Mouse (Mus musculus) neural tube, embryonic 12.5 days (tissue): Measurements from ENCODE around the gene Pip5k1b. TPM values are rescaled to one million over a fixed set of nuclear protein-coding genes. Genes with fewer than 3 reads are reported as not detected.
"Not testable (repeated sequence)": the region's sequence is repeated elsewhere in the genome, so short reads cannot be mapped to it uniquely, and the experiment has no call there.

Experiments
- ATAC-seq: fragments of 200-750 bp; cut with Nextera tagmentation; 2 replicates; pipeline ENCODE4 v1.8.0; 2017; ENCODE audit warnings: low read depth, mild to moderate bottlenecking, moderate TSS enrichment, moderate library complexity; ENCODE audit not compliant: low FRiP score
- H3K27ac ChIP-seq: fragments of 300-500 bp; sonication (generic); 2 replicates; pipeline ENCODE4 v1.5.1; 2016
- H3K27me3 ChIP-seq: fragments of 300-500 bp; sonication (generic); replicated peaks from 2 replicates; pipeline ENCODE4 v1.6.1; 2016; ENCODE audit warnings: mild to moderate bottlenecking
- H3K36me3 ChIP-seq: fragments of 300-500 bp; sonication (generic); 2 replicates; pipeline ENCODE4 v1.6.1; 2016; ENCODE audit warnings: mild to moderate bottlenecking
- H3K4me1 ChIP-seq: fragments of 300-500 bp; sonication (generic); 2 replicates; pipeline ENCODE4 v1.6.1; 2016
- H3K4me2 ChIP-seq: fragments of 300-500 bp; sonication (generic); replicated peaks from 2 replicates; pipeline ENCODE4 v1.6.1; 2016; ENCODE audit warnings: mild to moderate bottlenecking
- H3K4me3 ChIP-seq: fragments of 300-500 bp; sonication (generic); 2 replicates; pipeline ENCODE4 v1.5.1; 2016
- H3K9ac ChIP-seq: fragments of 300-500 bp; sonication (generic); 2 replicates; pipeline ENCODE4 v1.6.1; 2016; ENCODE audit warnings: mild to moderate bottlenecking
- H3K9me3 ChIP-seq: fragments of 300-500 bp; sonication (generic); 2 replicates; pipeline ENCODE4 v1.6.1; 2016; ENCODE audit warnings: mild to moderate bottlenecking
- WGBS: fragments of 180-500 bp; shearing (Covaris S2); methylation state at CpG from one replicate; pipeline ENCODE4 v1.1.7; 2016; 5-methylcytosine and 5-hydroxymethylcytosine counted together
- polyA plus RNA-seq: library from polyadenylated mRNA; unstranded; fragments of >200 nt; fragmentation: Nextera tagmentation; extraction: Ambion mirVana; gene quantifications from 2 replicates; pipeline ENCODE4 v1.2.1, GENCODE M21; 2016

Pip5k1b gene
- polyA plus RNA-seq, 1 experiment from 2014 or later: 1.7 TPM

DNA sequence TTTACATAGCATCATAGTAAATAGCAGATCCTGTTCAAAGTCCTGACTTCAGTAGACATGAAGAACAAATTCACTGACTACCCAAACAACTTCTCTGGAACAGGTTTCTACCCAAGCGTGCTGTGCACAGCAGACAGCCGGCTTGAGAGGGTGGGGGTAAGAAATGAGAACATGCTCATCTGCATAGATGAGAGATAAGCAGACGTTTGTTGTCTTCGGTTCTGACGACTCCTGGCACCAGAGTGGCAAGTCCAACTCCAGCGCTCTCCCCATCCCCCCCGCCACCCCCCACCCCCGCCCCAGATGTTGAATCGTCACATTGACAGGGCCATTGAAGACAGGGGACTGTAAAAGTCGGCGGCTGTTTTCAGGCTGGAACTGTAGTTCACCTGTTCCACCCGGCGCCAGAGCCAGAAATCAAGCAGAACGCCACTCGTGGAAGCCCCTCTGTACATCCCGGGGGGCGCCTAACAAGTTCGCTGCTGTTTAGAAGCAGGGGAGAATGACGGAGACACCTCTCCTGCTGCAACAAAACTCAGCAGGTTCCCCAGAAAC is 684 bp downstream of the Pip5k1b start:
- Histone ChIP-seq H3K4me3 (peak overlapping the region; percentile 81), H3K9ac (peak overlapping the region; percentile 72), H3K27me3 (peaks cover 13% of the 10 kb centered on the region; the same call in 1 of the 2 replicates), H3K36me3 (no peaks in the 10 kb centered on the region), H3K4me1 (peaks cover 25% of the 10 kb centered on the region), H3K27ac (no peak overlapping the region), H3K9me3 (no peaks in the 10 kb centered on the region), H3K4me2 (peak overlapping the region; percentile 97)
- no peak for ATAC-seq
- under 1% methylated on average over 19 of the region's 19 CpGs for WGBS

DNA sequence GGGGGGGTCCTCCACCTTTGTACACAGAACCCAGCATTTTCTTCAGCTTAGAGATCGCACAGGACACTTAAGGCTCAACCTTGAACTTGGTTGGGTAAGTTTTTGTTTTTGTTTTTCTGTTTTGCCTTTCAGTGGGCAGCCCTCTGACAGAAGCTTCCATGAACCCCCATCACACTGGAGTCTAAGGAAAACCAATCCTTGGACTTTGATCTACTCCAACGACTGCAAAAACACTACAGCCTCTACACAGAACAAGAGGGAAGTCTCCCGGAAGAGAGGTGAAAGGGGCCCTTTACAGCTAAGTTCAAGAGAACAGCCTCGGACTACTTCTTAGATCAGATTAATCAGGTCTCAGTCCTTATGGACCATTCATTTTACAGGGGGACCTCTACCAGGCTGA is 1.2 kb downstream of the Pip5k1b start:
- no peaks in the 10 kb centered on the region for H3K36me3 ChIP-seq
- no peak overlapping the region for H3K9ac ChIP-seq
- WGBS: 19% methylated on average over 4 of the region's 4 CpGs

DNA sequence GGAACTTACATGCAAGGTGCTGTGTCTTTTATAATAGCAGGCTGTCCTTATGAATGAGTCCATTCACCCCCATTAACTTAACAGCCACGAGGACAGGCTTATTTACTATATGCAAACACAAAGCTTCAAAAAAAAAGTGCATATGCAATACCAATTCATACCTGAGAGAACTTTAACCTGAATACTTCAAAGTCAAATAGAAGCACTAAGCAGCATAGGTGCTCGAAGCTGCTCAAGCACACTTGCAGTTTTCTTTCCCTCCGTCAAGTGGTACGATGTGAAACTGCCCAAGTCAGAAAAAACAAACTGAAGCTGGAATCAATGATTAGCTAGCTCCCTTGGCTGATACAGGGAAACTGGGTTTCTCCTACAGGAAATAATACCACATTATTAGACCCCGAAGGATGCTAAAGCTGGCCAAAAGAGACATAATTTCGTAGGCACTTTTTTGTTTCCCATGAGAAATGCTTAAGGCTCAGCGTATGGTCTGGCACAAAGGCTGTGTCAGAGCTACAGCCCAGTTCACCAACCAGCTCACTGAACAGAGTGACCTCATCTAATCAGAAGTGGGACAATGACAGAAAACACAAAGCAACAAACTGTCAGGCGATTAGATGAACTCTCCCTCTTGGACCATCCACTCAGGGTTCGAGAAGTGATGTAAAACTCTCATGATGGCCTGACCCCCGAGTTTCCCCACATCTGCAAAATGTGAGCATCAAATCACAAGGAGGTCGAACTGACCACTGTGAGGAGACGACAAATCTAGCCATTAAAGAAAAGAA is 2.2 kb downstream of the Pip5k1b start:
- no peak overlapping the region for H3K27ac ChIP-seq
- H3K4me3 ChIP-seq: no peak overlapping the region
- no peaks in the 10 kb centered on the region for H3K36me3 ChIP-seq
- peak overlapping the region; percentile 97; the same call in 1 of the 2 replicates for H3K4me2 ChIP-seq
- H3K27me3 ChIP-seq: peaks cover 13% of the 10 kb centered on the region; the same call in 1 of the 2 replicates
- ATAC-seq: no peak
- 52% methylated on average over 12 of the region's 12 CpGs for WGBS
- no peaks in the 10 kb centered on the region for H3K9me3 ChIP-seq
- peaks cover 25% of the 10 kb centered on the region for H3K4me1 ChIP-seq
- no peak overlapping the region for H3K9ac ChIP-seq

More for the DNA sequence above, 1.2 kb downstream of the Pip5k1b start:
- Histone ChIP-seq H3K4me2 (peak overlapping the region; percentile 97), H3K27me3 (peaks cover 13% of the 10 kb centered on the region; the same call in 1 of the 2 replicates), H3K9me3 (no peaks in the 10 kb centered on the region), H3K4me3 (no peak overlapping the region), H3K27ac (no peak overlapping the region), H3K4me1 (peaks cover 25% of the 10 kb centered on the region)
- no peak for ATAC-seq

DNA sequence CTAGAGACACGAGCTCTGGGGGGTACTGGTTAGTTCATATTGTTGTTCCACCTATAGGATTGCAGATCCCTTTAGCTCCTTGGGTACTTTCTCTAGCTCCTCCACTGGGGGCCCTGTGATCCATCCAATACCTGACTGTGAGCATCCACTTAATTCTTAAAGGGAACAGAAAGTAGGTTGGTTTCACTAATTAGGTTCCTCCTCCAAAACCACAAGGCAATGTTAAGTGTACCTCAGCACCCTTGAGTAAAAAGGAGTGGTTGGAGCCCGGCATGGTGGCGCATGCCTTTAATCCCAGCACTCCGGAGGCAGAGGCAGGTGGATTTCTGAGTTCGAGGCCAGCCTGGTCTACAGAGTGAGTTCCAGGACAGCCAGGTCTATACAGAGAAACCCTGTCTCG is 3.0 kb downstream of the Pip5k1b start:
- ATAC-seq, H3K27ac ChIP-seq, H3K4me2 ChIP-seq, H3K9me3 ChIP-seq, H3K9ac ChIP-seq, H3K36me3 ChIP-seq, H3K4me3 ChIP-seq: not testable (repeated sequence)
- 91% methylated on average over 6 of the region's 6 CpGs for WGBS
- Histone ChIP-seq H3K27me3 (peaks cover 13% of the 10 kb centered on the region; the same call in 1 of the 2 replicates), H3K4me1 (peaks cover 24% of the 10 kb centered on the region)

DNA sequence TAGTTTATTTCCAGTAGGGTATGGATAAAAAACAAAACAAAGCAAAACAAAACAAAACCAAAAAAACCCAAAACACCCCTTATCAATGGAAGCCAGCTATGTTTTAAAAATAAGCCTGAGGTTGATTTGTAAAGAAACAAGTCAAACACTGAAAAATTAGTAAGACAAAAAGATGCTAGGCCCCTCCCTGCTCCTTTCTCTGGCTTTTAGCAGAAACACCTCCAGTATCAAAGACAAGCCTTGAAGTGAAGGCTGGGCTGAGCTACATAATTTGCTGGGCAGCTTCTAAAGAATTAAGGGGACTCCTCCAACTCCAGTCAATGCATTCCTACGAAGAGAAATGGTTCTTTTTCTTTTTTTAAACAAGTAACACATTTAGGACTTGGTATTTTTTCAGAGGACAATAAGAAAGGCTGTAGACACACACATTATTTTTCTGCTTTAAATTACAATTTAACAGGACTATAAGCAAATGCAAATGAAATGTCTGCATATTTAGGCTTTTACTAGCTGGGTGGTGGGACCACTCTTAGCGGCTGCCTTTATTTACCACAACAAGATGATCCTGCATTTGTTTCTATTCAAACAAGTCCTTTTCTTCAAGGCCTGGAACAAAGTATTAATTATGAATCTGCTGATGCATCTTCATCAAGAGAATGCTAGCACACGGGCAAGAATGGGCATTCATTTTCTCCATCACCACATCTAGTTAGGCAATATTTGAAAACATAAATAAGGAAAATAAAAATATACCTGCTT is 4.3 kb downstream of the Pip5k1b start:
- Histone ChIP-seq H3K36me3 (no peaks in the 10 kb centered on the region; the same call in 1 of the 2 replicates), H3K27ac (no peak overlapping the region), H3K9me3 (peaks cover 11% of the 10 kb centered on the region), H3K9ac (no peak overlapping the region), H3K4me1 (peaks cover 12% of the 10 kb centered on the region), H3K4me3 (no peak overlapping the region), H3K4me2 (no peak overlapping the region), H3K27me3 (0 out of 2 replicates have a peak, but pooled peaks cover 4% of the 10 kb centered on the region)
- no peak for ATAC-seq
- 48% methylated on average over 3 of the region's 3 CpGs for WGBS

DNA sequence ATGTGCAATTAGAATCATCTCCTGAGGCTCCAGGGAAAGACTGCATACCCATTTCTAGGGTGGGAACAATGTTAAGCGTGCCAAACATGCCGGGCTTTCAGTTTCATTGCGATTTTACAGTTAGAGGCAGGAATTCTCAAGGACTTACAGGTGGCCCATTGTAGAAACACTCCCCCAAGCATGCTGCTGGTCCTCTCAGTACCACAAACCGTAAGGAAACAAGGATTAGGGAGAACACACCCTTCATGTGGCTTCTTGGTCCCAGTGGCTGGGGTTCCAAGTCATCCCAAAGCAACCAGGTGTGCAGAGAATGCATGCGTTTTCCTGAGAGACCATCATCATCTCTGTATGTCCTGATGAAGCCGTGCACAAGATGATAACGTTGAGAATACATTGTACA is 4.9 kb downstream of the Pip5k1b start:
- Histone ChIP-seq H3K4me3 (no peak overlapping the region), H3K27ac (no peak overlapping the region), H3K9ac (no peak overlapping the region), H3K4me1 (peaks cover 9% of the 10 kb centered on the region; the same call in 1 of the 2 replicates), H3K27me3 (0 out of 2 replicates have a peak, but pooled peaks cover 4% of the 10 kb centered on the region), H3K36me3 (no peaks in the 10 kb centered on the region; the same call in 1 of the 2 replicates), H3K4me2 (no peak overlapping the region), H3K9me3 (peaks cover 11% of the 10 kb centered on the region)
- WGBS: 73% methylated on average over 7 of the region's 7 CpGs
- no peak for ATAC-seq

DNA sequence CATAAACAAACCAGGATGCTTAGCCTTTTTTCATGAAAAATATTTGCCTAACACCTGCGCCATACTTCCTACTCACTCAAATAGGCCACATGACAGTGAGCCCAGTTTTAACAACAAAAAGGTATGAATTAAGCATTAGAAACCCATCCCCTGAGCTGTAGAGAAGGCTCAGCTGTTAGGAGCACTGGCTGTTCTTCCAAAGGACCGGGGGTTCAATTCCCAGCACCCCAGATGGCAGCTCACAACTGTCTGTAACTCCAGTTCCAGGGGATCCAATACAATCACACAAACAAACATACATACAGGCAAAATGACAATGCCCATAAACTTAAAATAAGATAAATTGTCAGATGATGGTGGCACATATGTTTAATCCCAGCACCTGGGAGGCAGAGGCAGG is 5.7 kb downstream of the Pip5k1b start:
- 92% methylated on average over 2 of the region's 2 CpGs for WGBS
- peaks cover 11% of the 10 kb centered on the region for H3K9me3 ChIP-seq
- 0 out of 2 replicates have a peak, but pooled peaks cover 5% of the 10 kb centered on the region for H3K4me1 ChIP-seq
- H3K27me3 ChIP-seq: 0 out of 2 replicates have a peak, but pooled peaks cover 4% of the 10 kb centered on the region
- H3K4me2 ChIP-seq: no peak overlapping the region
- H3K36me3 ChIP-seq: no peaks in the 10 kb centered on the region; the same call in 1 of the 2 replicates
- H3K9ac ChIP-seq: no peak overlapping the region
- no peak overlapping the region for H3K4me3 ChIP-seq
- ATAC-seq: no peak
- no peak overlapping the region for H3K27ac ChIP-seq

DNA sequence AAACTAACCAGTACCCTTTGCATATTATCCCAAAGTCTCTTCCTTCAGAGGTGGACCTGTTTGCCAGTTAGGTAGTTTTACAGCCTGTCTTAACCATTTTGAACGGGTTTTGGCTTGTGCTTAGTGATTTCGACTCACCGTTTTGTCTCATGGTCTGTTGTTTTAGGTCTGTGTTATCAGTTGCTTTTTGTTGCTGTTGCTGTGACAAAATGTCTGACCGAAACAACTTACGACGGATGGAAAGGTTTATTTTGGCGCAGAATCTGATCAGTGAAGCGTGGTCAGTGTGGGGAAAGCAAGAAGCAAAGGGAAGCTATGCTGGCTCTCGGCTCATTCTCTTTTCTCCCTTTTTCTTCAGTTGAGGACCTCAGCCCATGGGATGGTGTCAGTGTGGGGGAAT is 7.3 kb downstream of the Pip5k1b start:
- Histone ChIP-seq H3K27ac (no peak overlapping the region), H3K4me1 (no peaks in the 10 kb centered on the region), H3K9me3 (peaks cover 11% of the 10 kb centered on the region), H3K4me2 (no peak overlapping the region), H3K4me3 (no peak overlapping the region), H3K27me3 (no peaks in the 10 kb centered on the region), H3K9ac (no peak overlapping the region), H3K36me3 (no peaks in the 10 kb centered on the region; the same call in 1 of the 2 replicates)
- WGBS: 94% methylated on average over 9 of the region's 9 CpGs
- ATAC-seq: no peak

DNA sequence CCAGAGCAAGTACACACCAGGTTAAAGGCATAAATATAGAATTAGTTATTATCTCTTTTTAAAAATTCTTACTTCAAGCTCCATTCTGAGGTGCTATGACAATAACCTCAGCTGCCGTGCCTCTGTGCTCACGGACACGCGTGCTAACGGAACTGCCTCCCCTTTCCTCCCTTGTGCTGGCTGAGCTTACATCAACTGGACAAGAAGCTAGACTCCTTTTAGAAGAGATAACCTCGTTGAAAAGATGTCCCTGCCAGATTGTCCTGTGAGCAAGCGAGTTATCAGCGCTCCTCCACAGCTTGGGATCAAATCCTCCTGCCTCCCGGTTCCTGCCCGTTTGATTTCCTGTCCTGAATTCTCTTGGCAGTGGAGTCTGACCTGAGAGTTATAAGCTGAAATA is 9.5 kb downstream of the Pip5k1b start:
- Histone ChIP-seq H3K36me3 (no peaks in the 10 kb centered on the region; the same call in 1 of the 2 replicates), H3K9me3 (peaks cover 11% of the 10 kb centered on the region), H3K27ac (no peak overlapping the region), H3K4me3 (no peak overlapping the region), H3K27me3 (no peaks in the 10 kb centered on the region), H3K4me1 (no peaks in the 10 kb centered on the region), H3K9ac (no peak overlapping the region), H3K4me2 (no peak overlapping the region)
- no peak for ATAC-seq
- WGBS: 87% methylated on average over 10 of the region's 10 CpGs

DNA sequence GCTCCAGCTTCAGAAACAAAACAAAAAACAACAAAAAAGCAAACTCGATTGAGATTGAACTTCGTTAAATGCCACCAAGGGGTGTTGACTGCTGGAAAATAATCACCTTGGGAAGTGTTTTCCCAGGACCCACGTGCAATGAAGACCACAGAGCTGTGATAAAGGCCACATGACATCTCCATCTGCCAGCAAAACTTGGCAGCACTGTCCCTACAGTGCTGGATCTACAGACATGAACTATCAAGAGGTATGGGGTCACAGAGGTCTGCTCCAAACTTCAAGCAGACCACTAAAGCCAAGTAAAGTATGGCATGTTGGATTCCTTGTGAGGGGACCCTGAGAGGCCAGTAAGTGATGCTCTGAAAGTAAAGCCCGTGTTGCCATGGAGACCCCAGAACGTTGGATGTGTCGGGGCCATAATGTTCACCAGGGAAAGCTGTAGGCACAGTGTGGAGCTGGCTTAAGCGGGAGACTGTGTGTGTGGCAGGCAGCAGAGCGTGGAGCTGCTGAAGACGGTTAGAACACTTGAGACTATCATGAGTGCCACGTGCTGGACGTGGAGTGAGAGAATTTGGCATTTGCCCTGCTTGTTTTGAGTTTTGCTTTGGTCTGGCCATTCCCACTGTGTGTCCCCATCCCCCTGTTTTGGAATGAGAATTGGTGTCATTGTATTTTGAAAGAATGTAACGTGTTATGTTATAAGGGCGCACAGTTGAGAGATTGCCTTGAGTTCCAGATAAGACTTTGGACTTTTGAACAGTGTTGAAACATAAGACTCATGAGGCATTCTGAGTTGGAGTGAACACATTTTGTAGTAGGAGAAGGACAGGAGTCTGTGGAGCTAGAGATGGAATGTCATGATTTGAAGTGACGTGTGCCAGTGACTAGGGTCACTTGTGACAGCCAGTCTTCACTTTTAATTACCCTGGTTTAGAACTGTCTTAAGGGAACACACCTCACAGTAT is 12.0 kb downstream of the Pip5k1b start:
- Histone ChIP-seq H3K9ac (no peak overlapping the region), H3K36me3 (no peaks in the 10 kb centered on the region; the same call in 1 of the 2 replicates), H3K4me2 (no peak overlapping the region), H3K9me3 (peaks cover 11% of the 10 kb centered on the region), H3K27me3 (no peaks in the 10 kb centered on the region), H3K4me3 (no peak overlapping the region), H3K27ac (no peak overlapping the region), H3K4me1 (no peaks in the 10 kb centered on the region)
- WGBS: 86% methylated on average over 14 of the region's 14 CpGs
- no peak for ATAC-seq

DNA sequence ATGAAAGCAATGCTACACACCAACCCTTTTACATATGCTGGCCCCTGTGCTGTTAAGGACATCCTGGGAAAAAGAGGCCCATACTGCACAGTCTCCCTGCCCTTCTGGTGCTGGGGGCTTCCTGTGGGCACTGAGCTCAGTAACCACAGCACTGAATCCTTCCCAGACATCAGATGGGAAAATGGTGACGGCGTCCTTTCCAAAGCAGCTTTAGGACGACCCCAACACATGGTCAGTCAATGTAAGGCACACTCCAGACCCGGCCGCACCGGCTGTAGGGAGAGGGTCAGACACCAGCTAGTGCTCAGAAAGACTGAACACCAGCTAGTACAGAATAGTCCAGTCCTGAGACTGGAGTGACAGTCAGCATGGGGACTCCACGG is 13.4 kb downstream of the Pip5k1b start:
- Histone ChIP-seq H3K27ac (no peak overlapping the region), H3K27me3 (no peaks in the 10 kb centered on the region), H3K36me3 (no peaks in the 10 kb centered on the region), H3K4me2 (no peak overlapping the region), H3K9me3 (0 out of 2 replicates have a peak, but pooled peaks cover under 1% of the 10 kb centered on the region), H3K4me3 (no peak overlapping the region), H3K4me1 (no peaks in the 10 kb centered on the region), H3K9ac (no peak overlapping the region)
- ATAC-seq: no peak
- WGBS: 91% methylated on average over 7 of the region's 7 CpGs
